Mouse (Mus musculus) adrenal gland, adult 2 months (tissue): Measurements from ENCODE around the gene Lrrc25. TPM values are rescaled to one million over a fixed set of nuclear protein-coding genes. Genes with fewer than 3 reads are reported as not detected.
A peak's percentile ranks its signal among the peaks of the same experiment; 100 is the strongest.

Experiments used
- DNase-seq: peaks from one replicate; pipeline ENCODE4 v3.0.0; 2021
- polyA plus RNA-seq: library from polyadenylated mRNA; depleted of rRNA; stranded (reverse); fragments of >200 nt; gene quantifications from 2 replicates; pipeline ENCODE4 v1.2.3, GENCODE M21; 2012
- total RNA-seq, 2 experiments: library from RNA; stranded (reverse); gene quantifications; 2 replicates each; pipeline ENCODE4 v1.2.3; 2021

Lrrc25 gene
- total and polyA plus RNA-seq, 3 experiments: 1.8 to 8.4 (median 3.6) TPM

GRCm38 (mm10) chr8:70599507-70600290 lies 16.3 kb upstream of the Lrrc25 start:
- DNase-seq: no peak

GRCm38 (mm10) chr8:70600473-70601270 lies 15.3 kb upstream of the Lrrc25 start:
- DNase-seq: no peak

GRCm38 (mm10) chr8:70601271-70601649 lies 14.7 kb upstream of the Lrrc25 start:
- DNase-seq: peak; percentile 93

GRCm38 (mm10) chr8:70602139-70602811 lies 13.7 kb upstream of the Lrrc25 start:
- no peak for DNase-seq

- DNase-seq: no peak
Observed at GRCm38 (mm10) chr8:70604558-70604957, 11.4 kb upstream of the Lrrc25 start.

GRCm38 (mm10) chr8:70605871-70606779 lies 9.8 kb upstream of the Lrrc25 start:
- no peak for DNase-seq

DNA sequence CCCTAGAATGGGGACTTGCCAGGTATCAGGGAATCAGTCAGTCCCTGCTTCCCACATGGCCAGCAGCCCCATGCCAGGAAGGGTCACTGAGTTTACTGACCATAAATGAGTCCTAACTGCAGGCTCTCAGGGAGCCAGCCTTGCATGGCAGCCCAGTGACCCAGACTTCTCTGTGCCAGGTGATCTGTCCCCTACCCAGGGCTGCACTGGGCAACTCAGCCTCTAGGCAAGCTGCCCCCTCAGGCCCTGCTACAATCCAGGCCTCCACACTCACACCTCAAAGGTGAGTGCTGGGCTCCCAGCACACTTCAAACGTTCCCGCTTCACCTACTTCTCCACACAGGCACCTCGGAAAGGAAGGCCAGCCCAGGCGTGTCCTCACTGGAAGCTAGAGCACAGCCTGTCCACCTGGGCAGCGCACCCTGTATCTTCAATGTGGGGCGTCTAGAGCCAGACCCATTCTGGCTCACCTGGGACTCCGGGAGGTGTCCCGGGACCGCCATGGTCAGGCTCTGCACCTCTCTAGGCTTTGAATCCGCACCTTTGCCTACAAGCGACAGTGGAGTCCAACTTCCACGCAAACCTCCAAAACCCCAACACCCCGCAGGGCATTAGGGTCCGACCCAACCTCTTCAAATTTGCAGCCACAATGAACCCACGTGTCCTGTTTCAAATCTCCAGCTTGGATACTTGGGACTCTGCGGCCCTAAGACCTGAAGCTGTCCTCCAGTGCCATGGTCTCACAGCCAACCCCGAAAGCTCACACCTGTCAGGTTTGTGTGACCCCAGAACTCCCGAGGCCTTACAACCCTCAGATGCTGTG lies 9.0 kb upstream of the Lrrc25 start:
- no peak for DNase-seq

- no peak for DNase-seq
Observed at GRCm38 (mm10) chr8:70607603-70607897, 8.4 kb upstream of the Lrrc25 start.

DNA sequence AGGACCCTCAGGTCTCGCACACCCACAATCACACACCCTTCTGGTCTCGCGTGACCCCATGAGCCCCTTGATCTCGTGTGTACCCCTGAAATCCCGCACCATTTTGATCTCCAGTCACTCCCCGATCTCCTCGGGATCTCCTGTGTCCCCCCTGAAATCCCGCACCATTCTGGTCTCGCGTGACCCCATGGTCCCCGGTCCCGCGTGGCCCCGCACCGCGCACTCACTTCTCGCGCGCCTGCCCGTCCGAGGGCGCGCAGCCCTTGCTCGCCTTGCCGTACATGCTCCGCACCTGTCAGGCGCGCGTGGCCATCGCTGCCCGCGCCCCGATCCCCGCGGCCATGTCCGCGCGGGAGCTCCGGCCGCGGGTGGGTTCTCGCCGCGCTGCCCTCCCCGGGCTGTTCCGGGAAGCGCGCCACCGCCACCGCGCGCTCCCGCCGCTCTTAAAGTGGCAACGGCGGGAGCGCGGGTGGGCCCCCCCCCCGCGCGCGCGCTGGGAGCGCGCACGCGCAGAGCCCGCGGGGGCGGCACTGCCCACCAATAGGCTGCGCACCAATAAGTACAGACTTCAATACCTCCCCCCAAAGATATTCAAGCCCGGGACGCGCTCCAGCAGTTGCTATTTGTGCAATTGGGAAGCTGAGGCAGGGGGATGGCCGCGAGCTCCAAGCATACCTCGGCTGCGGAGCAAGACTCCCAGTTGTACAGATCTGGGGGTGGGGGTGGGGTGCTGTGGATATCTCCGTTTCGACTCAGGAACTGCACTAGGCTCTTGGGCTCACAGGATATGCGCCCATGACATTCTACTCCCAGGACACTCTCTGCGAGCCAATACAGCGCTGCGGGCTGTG lies 7.8 kb upstream of the Lrrc25 start:
- peak; percentile 68 for DNase-seq

- DNase-seq: no peak
Observed at GRCm38 (mm10) chr8:70608749-70609367, 7.1 kb upstream of the Lrrc25 start, which contains the start of gene Ssbp4. TSS of gene Ssbp4 (minus strand) at chr8:70608872.

GRCm38 (mm10) chr8:70609368-70609848 lies 6.5 kb upstream of the Lrrc25 start:
- peak; percentile 93 for DNase-seq

GRCm38 (mm10) chr8:70609849-70610795 lies 5.8 kb upstream of the Lrrc25 start:
- peak; percentile 92 for DNase-seq

DNA sequence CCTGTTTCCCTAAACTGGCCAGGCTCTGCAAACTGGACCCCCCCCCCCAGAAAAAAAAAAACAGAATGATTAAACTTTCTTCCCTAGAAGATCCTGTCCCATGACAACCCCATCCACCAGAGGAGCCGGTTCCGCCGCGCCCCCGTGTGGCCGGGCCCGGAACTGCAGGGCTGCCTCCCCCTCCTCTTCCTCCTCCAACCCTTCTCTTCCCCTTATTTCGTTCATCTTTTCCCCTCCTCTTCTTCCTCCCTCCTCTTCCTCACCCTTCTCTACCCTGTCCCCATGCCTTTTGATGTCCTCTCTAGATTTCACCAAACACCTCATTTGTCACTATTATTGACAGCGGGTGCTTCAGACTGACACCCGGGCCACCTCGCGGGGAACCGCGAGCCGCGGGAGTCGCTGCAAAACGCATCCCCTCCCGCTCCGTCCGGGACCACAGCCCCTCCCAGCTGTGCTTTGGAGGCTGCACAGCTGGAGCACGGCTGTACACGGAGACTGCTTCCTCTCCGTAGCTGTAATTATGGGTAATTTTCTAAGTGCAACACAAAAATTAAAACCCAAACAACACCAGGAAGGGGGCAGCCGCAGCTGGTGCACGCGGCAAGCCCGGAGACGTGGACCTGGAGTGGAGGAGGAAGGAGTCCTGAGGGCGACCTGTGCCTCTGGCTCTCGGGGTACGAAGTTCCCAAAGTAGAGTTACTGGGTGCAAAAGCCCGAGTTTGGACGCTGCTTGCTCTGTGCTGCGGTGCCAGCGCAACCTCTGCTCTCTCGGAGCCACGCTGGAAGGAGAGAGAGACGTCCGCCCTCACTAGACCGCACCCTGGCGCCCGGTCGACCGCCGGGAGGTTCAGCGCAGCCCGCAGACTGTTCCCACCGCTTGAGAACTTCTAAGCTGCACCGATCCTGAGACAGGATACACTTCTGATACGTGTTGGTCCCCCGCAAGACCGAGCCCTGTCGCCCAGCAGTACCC lies 4.9 kb upstream of the Lrrc25 start:
- DNase-seq: peak; percentile 89

- peak; percentile 90 for DNase-seq
Observed at GRCm38 (mm10) chr8:70611849-70612248, 4.1 kb upstream of the Lrrc25 start.

DNA sequence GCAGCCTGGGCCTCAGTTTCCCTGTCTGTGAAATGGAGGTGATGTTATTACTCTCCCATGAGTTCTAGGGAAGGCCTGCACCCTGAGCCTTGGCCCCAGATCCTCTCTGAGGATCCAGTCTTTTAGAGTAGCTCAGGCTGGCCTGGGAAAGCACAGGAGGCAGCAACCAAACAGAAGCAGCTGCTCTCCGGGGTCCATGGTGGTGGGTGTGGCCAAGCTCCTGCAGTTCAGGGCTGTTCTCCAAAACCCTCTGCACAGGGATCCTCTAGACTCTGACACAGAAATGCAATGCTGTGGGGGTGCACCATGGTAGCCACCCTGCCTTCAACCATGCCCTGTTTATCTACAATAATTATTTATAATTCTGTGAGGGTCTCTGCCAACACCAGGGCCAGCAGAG lies 2.2 kb upstream of the Lrrc25 start:
- DNase-seq: no peak

DNA sequence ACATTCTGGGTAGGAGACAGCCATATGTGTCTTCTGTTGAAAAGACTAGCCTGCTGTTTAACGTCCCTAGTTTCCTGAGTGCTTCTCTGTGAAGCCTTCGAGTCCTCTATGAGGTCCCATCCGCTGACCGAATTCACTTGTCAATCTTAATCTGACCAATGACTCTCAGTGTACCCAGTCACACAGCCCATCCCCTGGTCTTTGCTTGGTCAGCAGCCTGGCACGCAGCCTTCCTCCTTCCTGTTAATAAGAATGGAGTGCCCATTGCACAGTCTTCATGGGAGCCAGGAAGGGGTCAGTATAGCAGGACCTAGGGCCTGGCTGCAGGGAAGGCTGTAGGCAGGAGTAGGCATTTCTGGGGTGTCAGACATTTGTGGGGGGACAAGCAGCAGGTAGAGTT lies 1.5 kb upstream of the Lrrc25 start:
- DNase-seq: no peak

GRCm38 (mm10) chr8:70615281-70615680 lies 674 bp upstream of the Lrrc25 start:
- DNase-seq: no peak
